Mouse (Mus musculus) R1 (cell line): ENCODE data around the gene Vcp.

ENCODE experiments used
- DNase-seq: peaks from one replicate; pipeline ENCODE4 v3.0.0-alpha.2; 2018; ENCODE audit warnings: low read depth, low spot score

The Vcp gene

DNA sequence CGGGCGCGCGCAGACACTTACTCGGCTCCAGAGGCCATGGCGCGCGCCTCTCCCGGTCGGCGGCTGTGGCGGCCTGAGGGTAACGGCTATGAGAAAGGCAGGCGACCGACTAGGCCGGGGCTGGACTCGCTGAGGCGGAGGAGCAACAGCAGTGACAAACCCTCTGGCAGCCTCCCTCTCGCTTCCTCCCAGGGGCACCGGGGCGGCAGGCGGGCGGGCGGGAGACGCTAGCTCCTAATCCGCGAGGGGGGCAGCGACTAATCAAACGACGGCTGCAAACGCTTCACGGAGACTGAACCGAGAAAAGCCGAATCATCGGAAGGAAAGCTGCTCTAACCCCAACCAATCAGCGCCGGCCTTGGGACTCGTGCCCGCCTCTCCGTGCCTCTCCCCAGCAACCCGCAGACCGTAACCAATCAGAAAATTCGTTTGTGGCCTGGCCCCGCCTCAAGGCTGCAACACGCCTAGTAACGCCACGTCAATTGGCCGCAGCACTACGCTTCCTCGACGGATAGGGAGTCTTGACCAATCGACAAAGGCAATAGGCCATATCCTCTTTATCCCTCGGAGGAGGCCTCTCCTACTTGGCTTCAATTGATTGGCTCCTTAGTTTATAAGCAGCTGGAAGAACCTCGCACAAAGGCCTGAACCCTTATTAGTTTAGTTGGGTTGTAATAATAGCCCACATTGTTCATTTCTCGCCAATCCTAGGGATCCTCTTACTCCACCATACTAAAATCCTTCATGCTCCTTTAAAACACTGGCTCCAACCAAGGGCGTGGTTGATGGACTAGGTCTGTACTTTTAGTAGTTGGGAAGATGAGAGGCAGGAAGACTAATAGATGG lies at the start of gene Vcp:
Gene Vcp (minus strand): TSS at position 367 of the 846 bp plus-strand sequence.
- peak; percentile 100 for DNase-seq

DNA sequence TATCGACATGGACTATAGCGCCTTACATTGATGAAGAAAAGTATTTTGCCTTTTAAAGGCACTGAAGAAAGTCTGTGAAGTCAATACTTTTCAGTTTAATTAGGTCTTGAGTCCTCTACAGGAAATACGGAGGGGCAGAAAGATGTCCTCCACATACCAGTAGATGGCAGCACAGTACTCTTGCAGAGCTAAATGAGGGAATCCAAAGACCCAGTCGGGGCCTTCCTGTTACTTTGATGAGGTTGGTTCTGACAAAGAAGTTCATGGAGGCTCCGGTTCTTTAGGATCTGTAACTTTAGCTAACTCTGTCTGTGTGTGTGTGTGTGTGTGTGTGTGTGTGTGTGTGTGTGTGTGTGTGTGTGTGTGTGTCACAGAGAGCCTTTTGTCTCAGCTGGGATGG lies 46.9 kb upstream of the Vcp start:
- DNase-seq: peak; percentile 91

DNA sequence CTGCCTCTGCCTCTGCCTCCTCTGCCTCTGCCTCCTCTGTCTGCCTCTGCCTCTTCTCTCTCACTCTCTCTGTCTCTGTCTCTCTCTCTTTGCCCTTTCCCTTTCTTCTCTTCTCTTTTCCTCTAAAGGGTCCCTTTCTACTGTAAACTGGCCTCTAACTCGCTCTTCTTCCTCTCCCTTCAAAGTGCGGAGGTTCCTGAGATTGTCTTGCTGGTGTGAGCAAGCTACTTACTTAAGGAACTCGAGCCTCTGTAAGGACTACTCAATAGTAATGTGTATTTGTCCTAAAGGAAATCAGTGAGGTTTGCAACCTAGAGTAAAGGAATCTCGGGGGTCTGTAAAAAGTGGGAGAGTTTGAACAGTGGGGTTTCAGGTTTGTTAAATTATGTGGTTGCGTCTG lies 46.3 kb upstream of the Vcp start:
- DNase-seq: no peak

GRCm38 (mm10) chr4:43045659-43046302 lies 45.5 kb upstream of the Vcp start, which contains the start of gene Fam214b:
Gene Fam214b, minus strand, starts transcription at chr4:43046220.
- peak; percentile 99 for DNase-seq

DNA sequence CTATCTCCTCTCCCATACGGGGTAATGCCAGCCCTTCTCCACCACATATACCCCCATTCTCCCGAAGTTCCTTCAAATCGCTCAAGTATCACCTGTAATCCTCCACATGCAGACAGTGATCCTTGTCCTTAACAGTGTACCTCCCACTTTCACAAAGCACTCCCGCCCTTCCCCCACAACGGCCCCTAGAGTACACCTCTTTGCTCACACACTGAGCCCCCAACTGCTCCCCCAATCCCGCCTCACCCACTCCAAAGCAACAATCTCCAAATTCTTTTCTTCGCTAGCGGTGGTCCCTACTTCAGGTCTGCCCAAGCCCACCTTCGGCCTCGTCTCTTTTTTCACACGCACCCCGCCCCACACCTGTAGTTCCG lies 45.0 kb upstream of the Vcp start:
- no peak for DNase-seq

DNA sequence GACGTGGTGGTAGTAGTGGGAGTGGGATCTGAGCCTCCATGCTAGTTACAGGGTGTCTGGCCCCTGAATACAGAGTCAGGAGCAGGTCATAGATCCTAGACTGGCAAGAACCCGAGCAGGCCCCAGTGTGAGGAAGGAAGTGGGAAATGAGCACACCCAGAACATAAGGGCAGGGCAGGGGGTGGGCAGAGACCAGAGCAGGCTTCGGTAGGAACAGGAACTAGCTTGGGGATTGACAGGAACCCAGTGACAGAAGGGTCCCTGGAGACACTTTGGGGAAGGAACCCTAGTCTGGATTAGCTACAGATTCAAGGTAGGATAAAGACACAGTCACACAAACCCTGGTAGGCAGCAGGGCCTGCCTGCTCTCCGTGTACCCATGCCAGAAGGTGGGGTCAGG lies 44.4 kb upstream of the Vcp start:
- peak; percentile 28 for DNase-seq

DNA sequence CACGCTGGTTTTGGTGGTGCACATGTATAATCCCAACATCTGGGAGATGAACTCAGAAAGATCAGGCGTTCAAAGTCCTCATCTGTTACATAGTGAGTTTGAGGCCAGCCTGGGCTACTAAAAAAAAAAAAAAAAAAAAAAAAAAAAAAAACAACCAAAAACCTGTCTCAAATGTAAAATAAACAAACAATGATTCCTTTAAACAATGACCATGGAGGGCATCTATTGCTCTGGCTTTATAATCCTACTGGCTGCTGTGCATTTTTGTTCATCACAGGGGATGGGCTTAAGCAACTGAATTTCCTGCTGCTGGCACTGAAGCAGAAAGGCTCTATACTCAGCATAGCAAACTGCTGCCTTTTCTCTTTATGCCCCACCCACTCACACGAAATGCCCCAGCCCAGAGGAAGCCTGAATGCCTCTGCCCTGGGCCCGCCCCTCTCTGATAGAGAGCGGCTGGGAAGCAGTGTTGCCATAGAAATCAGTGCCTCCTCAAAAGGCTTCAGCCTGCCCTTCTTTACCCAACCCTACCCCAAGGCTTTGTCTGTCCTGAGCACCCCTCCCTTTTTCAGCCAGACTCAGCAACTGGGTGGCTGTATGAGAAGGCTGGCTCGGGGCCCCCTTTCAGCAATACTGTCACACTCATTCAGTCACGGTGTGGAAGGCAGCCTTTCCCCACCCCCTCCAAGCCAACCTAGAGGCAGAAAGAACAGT lies 43.5 kb upstream of the Vcp start:
- peak; percentile 97 for DNase-seq

DNA sequence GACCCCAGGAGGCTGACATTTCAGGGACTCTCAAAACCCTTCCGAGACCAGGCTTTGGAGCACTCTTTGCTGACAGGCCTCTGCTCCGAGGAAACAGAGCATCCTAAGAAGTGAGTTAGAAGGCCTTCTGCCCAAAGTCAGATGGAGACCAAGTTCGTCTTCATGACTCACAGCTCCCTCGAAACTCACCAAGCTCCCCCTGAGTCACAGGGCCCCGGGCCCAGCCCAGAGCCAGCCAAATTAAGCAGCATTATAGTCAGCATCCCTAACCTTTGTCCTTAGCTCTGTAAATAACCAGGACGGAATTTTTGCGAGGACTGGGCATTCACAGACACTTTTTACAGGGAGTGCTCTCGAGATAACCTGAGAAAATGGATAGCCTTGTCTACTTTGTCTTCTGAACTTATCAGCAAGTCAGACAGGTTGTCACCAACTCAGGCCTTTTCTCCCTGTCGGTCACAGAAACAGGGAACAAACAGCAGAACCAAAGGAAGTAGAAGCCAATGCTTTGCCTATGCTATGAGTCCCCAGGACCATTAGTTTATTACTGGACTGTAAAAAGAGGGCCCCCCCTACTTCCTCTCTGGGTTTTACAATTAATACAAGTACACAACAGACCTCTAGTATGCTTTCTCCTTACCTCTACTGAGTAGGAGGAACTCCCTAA lies 40.7 kb upstream of the Vcp start:
- no peak for DNase-seq

DNA sequence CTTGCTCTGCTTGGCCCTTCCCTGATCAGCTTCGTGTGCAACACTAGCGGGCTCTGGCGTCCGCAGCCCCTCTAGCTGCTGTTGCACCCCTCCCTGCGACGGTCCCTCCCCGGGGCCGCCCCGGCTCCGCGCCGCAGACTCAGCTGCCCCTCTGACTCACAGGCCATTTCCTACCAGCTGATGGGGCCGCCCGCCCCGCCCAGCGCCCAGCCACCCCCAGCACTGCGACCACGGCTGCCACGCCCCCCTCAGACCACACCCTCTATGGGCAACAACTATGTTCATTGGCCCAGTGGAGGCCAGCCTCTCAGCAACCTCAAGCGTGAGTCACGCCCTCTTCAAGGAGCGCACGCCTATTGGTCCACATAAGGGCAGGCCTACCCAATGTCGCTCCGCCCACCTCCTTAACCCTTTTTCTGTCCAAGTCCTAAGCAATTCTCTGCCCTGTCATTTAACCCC lies 39.8 kb upstream of the Vcp start:
- peak; percentile 99 for DNase-seq

DNA sequence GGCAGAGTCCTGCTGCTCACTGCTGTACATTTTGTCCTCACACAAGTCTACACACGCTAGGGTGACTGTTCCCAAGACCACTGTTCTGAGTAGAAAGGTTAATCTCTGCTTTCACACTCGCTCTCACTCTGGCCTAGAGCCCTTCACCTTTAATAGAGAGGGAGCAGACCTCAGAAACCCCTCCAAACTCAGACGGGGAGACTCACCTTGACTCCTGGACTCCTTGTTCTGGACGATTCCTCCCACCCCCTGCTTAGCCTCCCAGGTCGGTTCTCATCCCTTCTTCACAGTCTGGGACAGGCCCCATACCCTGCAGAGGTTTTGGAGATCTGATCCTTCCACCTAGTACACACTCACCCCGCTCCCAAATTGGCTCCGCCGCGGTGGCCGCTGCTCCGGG lies 39.3 kb upstream of the Vcp start:
- no peak for DNase-seq

DNA sequence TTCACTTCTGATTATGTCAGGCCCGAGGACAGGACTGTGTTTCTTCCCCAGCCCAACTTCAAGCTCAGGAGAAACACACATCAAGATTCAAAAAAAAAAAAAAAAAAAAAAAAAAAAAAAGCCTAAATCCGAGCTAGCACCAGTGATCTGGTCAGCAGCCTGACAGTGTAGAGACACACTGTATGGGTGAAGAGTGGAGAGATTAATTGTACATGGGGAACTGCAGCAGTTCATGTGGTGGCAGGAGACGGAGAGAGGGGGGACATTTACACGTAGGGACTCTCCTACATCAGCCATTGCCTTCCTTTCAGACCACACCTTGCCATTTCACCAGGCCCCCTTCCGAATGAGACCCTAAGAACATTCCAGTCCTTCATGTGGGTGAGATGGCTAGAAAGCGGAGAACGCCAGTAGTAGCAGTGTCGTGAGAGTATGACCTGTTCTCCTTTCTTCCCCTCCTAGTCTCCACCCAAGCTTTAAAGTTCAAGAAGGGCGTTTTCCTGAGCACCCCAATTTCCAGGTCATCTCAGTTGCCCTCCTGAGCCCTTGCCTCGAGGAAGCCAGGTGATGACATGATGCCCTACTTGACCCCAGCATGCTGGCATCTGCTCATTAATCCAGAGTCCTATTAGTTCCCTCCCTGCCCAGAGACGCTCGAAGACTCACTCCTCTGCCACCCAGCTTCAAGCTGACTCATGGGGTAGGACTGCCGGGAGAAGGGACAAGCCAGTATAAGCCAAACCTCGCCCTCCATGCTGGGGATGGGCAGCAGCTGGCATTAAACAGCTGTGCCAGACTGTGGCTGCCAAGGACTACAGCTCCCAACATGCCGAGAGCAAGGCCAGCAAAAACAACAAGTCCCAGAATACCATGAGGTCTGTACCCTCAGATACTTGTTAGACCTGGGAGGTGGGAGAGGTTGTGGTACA lies 38.5 kb upstream of the Vcp start:
- no peak for DNase-seq

DNA sequence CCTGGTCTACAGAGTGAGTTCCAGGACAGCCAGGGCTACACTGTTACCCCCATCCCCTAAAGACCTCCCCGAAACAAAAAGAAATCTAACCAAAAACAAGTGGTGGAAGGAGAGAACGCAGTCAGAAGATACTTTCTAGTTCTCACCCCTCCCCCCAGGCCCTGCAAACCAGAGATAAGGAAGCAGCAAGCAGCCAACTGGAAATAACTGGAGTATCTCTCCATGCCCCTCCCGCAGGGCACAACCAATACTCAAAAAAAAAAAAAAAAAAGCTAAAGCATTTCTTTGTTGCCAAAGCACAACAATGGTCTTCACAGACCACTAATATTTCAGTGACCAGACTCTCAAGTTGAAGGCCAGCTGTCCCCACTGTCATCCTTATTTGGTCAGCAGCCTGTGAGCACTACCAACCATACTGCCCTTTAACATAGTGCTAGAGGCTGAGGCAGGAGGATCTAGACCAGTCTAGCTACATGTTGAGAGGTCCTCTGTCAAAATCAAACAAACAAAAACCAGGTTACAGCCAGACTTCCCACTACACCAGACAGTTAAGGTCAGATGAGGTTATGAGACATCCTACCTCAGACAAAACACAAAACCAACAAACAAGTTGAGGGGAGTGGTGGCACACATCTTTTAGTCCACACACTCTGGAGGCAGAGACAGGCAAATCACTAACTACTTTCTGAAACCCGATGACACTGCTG lies 37.7 kb upstream of the Vcp start:
- DNase-seq: no peak

DNA sequence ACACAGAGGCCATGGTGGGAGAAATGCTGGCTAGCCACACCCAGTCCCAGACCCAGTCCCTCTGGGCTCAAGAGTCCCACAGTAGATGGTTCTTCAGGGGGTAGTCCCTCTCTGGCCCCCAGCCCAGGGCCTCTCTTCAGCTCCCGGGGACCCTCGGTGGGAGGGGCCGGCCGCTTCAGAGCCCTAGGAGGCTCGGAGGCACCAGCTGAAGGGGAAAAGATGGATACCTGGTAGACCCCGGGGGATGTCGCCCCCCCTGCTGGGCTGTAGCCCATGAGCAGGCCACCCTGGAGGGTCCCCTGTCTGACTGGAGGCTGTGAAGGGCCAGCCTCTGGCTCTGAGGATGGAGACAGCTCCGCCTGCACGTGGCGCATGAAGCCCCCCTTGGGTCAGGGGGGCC lies 36.0 kb upstream of the Vcp start:
- DNase-seq: no peak

- no peak for DNase-seq
Measured at GRCm38 (mm10) chr4:43035851-43036250, 35.5 kb upstream of the Vcp start.

- DNase-seq: no peak
Measured at GRCm38 (mm10) chr4:43033481-43033880, 33.2 kb upstream of the Vcp start.

- DNase-seq: no peak
Measured at GRCm38 (mm10) chr4:43032501-43032900, 32.2 kb upstream of the Vcp start.

DNA sequence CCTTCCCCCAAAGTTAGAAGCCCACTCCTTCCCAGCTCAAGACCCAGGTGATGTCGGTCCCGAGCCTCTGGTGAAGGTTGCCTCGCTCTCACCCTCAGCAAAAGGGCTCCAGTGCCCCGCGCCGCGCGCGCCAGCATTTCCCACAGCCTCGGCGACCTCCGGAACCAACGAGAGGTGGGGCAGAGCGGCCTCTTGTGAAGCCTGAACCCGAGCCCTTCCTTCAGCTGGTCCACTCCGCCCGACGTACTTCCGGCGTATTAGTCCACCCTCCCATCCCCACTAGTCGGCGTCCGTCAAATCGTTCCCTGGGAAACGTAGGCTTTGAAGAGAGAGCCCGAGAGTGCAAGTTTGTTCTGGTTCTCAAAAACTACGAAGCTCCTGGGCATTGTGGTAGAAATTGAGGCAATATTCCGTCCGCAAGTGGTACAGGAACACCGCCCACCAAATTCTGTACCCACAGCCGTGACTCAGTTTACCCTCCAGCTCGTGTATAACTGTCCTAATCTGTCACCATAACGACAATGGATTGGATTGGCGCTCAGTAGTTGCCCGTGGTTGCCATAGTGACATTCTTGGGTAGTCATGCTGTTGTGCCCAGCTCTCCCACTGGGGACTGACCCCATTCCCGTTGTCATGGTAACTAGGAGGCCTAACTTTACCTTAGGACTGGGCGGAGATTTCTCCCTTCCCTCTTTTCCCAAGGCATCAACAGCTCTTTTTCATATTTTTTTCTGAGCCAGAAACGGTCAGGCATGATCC lies 31.1 kb upstream of the Vcp start, which contains the start of gene Stoml2:
Gene Stoml2 (minus strand): TSS at position 474 of the 759 bp plus-strand sequence.
- DNase-seq: peak; percentile 98

GRCm38 (mm10) chr4:43030780-43031230 lies 30.5 kb upstream of the Vcp start:
- peak; percentile 67 for DNase-seq

DNA sequence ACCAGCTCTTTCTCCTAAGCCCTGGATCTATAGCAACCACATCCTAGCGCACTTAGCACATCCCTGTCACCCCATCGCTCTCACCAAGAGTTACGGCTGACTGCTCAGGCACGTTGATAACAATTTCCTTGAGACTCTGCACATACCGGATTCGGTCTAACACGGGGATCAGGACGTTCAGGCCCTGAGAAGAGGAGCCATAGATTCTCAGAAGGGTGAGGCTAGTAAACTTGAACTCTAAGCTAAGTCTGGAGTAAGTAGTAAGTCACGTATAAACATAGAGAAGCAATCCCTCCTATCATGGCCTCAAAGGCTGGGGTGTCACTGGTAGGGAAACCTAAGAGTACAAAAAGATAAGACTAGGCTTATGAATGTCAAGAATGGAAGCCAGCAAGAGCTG lies 30.0 kb upstream of the Vcp start:
- no peak for DNase-seq
